Mouse (Mus musculus) embryo, embryonic 11.5 days (tissue): ENCODE results near the gene Vmn2r83.

Experiments
- DNase-seq: peaks from one replicate; pipeline ENCODE4 v3.0.0-alpha.2; 2012; ENCODE audit warnings: low read depth, low spot score

Vmn2r83 gene

DNA sequence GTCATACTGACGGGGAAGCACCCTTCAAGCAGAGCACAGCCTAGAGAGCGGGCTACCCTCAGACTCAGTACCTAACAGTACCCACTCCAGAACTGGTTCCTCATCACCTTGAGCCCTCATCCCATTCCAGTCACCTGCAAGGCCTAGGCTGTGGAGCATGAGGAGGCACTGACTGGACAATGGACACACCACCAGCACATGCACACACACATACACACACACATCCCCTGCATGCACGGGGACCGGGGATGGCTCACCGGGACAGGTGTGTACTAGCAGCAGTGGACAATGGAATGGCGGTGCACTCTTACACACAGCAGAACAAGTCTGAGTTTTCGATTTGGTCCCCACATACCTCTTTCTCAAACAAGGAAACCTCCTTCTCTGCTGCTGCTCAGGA is 68.7 kb downstream of the Vmn2r83 start:
- no peak for DNase-seq

DNA sequence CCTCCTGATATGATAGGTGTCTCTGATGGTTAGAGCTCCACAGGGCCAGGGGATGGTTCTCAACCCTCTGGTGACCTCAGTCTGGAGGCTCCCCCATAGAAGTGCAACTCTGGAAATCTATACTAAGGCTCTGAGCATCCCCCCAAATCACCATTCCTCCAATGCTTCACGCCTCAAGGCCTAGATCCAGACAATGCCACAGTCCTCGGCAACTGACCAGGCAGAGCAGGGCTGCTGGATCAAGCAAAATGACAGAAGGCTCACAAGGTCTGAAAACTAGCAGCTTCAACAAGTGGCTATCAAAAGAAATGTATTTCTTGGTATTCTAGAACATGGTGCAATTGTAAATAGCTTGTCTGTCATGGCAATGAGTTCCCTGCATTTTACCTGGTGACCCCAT is 69.2 kb downstream of the Vmn2r83 start:
- DNase-seq: no peak

DNA sequence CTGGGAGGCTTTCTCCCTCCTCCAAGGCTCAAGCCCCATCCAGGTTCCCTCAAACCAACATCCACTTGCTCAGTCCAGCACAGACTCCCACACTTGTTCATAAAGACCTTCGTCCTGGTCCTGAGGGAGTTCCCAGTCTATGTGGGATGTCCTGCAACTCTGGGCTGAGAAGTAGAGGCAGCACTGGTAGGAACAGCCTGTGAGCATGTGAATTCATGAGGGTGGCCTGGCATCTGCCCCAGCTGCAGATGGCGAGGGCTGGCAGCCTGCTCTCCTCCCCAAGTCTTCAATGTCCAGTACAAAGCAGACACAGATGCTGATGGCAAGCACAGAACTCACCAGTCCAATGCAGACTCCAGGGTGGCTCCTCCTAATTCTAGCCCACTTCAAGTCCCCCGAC is 69.8 kb downstream of the Vmn2r83 start:
- DNase-seq: no peak

GRCm38 (mm10) chr10:79538873-79539272 is 70.3 kb downstream of the Vmn2r83 start:
- DNase-seq: no peak

DNA sequence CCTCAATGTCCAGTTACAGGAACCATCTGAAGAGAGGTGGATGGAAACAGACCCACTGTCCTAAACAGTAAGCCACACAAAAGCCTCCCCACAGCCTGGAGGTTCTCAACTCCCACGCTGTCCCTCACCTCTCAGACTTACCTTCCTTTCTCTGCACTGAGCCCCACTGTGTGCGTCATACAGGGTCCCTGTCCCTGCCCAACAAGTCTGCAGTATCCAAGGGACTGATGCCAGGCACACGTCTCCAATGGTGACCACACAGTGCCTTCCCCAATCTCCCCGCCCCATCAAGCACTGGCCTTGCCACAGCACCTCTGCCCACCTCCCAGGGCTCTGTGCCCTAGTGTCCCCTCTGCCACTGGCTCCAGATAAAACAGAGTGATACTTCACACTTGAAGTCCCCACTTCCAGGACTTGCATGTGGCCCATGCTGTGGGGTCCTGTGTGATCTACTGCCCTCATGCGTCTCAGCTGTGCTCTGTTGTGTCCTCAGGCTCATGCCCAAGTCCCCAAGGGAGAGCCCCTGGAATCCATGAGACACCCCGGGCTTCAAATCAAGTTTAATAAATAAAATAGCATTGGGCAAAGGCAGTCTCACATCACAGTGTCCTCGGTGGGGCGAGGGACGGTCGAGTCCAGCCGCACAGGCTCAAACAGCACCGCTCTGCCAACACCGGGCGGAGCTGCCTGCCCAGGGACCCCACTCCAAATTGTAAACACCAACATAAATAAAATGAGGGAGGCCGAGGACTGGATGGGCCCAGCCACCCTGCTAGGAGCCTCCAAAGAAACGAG is 71.4 kb downstream of the Vmn2r83 start:
- DNase-seq: no peak

DNA sequence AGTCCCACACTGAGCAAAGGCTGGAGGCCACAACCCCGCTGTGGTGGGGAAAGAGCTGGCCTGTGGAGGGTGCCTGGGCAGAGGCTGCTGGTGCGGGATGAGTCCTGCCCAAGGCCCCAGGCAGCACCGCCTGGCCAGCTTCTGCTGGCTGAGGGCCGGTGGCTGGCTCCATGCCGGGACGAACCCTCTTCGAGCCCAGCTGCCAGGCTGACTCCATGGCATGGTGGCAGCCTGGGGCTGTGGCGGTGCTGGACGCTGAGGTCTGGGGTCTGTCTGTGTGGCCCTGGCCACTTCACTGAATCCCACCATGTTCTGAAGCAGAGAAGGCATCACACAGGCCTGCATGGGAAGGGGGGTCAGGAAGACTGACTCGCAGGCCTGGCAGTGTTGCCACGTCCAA is 72.2 kb downstream of the Vmn2r83 start:
- DNase-seq: no peak

GRCm38 (mm10) chr10:79541522-79541921 is 73.0 kb downstream of the Vmn2r83 start:
- no peak for DNase-seq

GRCm38 (mm10) chr10:79542171-79542570 is 73.6 kb downstream of the Vmn2r83 start:
- DNase-seq: no peak
